Mouse (Mus musculus): ENCODE measurements around the gene Gm10961.

The Gm10961 gene

GRCm38 (mm10) chr3:107630682-107631522 lies at the start of gene Gm10961:
Gene Gm10961, plus strand, starts transcription at chr3:107631322.
- DNase-seq (ENCODE audit: low spot score in 2 of 2): peak; percentile 22 to 27

- no peak for DNase-seq (ENCODE audit: low spot score in 2 of 2)
These were observed 48.8 kb upstream of the Gm10961 start for GRCm38 (mm10) chr3:107582130-107582874.

DNA sequence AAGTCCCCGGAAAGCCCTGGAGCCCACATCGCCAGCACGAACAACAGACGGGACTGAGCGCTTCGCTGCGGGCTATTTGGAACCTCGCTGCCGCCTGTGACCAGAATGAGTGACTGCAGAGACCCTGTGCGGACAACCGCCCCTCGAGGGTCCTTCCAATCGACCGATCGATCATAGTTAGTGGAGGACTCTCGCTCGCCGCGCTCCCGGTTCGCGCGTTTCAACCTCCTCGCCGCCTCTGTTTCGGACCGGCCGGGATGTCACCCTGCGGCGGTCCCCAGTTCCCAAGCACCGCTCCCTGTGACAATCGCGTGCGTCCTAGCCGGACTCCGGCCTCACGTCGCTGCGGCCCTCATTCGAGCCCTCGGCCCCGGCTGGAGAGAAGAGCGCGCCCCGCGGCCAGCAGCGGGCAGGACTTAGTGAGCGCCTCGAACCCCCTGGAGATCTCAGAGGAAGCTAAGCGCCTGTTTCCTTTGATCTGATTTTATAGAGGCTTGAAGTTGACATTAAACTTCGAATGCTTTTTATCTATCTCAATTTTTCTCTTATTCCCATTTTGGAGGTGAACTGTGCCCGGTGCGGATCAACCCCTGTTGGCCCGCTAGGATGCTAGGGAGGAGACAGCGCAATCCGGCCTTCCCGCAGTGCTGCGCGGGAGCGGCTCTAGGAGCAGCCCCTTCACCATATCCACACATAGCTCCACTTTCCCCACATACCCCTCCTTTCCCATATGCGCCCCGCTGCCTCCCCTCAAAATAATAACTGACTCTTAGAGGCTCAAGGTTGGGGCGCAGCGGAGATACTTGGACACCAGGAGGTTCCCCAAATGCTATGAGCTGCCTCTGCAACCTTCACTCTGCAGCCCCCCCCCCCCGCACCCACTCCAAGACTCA lies 48.0 kb upstream of the Gm10961 start:
- DNase-seq (ENCODE audit: low spot score in 2 of 2): no peak

DNA sequence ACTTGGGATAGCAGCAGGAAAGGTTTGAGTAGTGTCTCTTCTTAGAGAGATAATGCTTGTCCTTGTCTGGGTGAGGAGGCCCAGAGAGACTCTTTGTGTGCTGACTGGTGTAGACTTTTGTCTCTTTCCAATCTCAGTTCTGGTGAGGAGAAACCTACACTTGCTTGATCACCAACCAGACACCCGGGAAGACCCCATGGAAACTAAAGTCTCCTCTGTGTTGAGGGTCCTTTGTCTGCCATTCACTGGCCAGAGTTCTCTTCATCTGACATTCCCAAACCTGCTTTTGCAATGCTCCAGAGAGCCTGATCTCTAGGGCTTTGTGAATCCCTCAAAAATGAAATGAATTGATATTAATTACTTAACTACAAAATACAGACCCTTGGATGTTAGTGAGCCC lies 47.2 kb upstream of the Gm10961 start:
- DNase-seq (ENCODE audit: low spot score in 2 of 2): no peak

DNA sequence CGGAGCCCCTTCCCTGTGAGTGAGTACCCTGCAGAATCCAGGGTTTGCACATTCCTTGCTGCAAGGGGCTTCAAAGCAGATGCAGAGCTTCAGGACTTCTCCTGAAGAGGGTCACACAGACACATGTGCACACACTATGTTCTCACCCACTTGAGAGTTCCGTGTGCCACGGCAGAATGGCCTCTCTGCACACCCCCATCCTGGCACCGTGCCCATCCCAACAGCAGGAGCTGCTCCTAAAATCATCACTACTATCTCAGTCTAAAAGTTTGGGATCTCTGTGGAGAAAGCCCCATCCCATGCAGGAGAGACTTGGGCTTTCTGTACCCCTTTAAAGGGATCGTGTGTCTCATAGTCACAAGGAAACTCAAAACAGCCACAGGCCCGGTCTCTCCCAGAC lies 44.6 kb upstream of the Gm10961 start:
- DNase-seq (ENCODE audit: low spot score in 2 of 2): no peak

DNA sequence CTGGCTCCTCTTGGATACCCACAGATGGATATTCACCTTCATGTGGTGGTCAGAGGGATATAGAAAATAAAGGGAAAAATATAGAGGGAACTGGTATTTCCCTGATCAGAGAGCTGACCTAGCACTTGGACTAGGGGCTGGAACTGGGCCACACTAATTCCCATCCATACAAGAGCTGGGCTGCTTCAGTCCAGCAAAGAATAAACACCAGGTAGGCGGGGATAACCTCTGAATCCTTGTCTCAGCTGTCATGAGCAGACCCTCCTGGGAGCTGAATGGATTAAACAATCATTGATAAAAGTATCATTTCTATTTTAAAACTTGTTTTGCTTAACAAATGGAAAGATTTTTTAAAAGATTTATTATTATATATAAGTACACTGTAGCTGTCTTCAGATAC lies 39.5 kb upstream of the Gm10961 start:
- no peak for DNase-seq (ENCODE audit: low spot score in 2 of 2)

- no peak for DNase-seq (ENCODE audit: low spot score in 2 of 2)
These were observed 37.5 kb upstream of the Gm10961 start for GRCm38 (mm10) chr3:107593632-107594031.

GRCm38 (mm10) chr3:107594662-107595263 lies 36.4 kb upstream of the Gm10961 start, which contains the start of gene Alx3:
Gene Alx3, plus strand, starts transcription at chr3:107595031.
- no peak for DNase-seq (ENCODE audit: low spot score in 2 of 2)

DNA sequence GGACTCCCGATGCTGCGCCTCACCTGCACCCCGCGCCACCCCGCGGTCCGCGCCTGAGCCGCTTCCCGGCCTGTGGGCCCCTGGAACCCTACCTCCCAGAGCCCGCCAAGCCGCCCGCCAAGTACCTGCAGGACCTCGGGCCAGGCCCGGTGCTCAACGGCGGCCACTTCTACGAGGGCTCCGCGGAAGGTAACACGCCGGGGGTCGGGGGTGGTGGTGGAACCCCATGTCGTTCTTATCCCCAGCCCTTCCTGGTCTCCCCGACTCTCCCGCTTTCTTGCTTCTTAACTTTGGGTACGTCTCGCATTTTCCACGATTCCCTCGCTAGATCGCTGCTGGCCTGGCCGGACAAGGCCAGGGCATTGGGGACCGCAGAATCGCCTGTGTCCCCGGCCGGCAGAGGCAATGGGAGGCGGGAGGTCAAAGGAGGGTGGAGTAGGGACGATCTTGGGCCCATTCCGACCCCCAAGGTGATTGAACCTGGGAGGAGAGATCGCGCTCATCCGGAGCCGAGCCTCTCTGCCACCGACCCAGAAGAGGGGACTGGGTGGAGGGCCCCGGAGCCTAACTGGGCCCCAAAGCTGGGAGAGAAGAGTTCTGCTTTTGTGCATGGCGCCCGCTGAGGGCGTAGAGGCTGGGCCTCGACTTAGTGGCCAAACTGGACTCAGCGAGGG lies 35.7 kb upstream of the Gm10961 start:
- no peak for DNase-seq (ENCODE audit: low spot score in 2 of 2)

- DNase-seq (ENCODE audit: low spot score in 2 of 2): no peak
These were observed 35.1 kb upstream of the Gm10961 start for GRCm38 (mm10) chr3:107595938-107596461.

DNA sequence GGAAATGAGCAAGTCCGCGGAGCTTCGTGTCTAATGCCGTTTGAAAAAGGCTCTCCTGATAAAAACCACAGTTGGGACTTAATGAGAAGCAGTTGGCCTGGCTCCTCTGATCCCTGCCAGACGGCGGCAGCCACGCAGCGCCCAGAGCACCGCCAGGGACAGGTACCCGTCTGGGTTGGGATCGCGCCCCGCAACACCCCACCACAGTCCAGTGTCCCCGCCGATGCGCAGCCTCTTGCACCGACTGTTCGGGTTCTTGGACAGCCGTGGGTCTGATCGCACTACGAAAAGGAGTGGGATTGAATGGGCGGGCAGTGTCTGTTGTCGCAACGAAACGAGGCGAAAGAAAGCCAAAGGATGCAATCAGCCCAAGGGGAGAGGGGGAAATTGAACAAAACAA lies 34.6 kb upstream of the Gm10961 start:
- no peak for DNase-seq (ENCODE audit: low spot score in 2 of 2)

DNA sequence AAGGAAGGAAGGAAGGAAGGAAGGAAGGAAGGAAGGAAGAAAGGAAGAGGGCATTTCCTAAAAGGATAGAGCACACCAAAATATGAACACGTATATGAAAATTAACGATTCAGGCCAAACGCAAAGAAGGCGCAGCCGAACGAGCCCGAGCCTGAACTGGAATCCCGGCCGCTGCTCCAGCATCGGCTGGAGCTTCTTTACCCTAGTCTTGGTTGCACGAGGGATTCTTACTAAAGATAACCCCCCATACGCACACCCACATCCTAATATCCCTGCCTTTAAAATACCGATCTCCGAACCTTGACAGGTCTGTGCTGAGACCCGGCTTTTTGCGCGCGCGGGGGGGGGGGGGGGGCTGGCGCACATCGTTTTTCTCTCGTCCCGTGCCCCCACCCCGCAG lies 34.0 kb upstream of the Gm10961 start:
- DNase-seq (ENCODE audit: low spot score in 2 of 2): no peak

DNA sequence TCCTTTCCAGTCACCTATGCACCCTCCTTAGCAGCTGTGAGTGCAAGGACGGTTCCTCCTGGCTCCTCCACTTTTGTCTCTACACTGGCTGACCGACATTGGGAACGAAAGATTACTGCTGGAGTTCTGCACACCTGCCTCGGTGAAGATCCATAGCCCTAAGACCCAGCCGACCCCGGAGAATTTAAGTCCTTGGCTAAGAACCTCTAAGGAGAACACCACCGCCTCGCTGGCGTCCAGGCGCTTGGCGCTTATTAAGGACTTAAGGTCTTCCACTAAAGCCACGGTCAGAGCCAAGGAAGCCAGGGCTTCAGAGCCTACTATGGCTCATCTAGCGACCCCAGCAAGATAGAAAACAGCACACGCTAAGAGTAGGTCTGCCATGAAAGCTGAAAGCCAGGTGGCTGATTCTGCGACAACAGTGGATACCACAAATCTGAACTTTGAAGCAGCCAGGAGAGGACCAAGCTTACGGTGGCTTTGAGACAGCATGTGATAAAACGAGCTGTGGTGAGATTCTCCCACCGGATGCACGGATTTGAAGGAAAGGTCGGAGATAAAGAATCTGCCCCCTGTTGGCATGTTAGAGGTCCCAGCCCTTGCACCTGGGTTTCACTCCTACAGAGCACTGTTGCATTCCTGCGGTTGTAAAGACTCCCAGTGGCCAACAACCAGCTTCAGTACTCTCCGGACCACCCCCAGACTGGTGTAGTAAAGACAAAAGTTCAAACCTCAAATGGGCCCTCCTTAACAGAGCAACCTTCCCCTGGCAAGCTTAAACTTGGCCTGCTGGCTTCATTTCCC lies 33.3 kb upstream of the Gm10961 start:
- DNase-seq (ENCODE audit: low spot score in 2 of 2): no peak

GRCm38 (mm10) chr3:107600127-107600526 lies 31.0 kb upstream of the Gm10961 start:
- DNase-seq (ENCODE audit: low spot score in 2 of 2): no peak

- no peak for DNase-seq (ENCODE audit: low spot score in 2 of 2)
These were observed 25.8 kb upstream of the Gm10961 start for GRCm38 (mm10) chr3:107605304-107605703.

DNA sequence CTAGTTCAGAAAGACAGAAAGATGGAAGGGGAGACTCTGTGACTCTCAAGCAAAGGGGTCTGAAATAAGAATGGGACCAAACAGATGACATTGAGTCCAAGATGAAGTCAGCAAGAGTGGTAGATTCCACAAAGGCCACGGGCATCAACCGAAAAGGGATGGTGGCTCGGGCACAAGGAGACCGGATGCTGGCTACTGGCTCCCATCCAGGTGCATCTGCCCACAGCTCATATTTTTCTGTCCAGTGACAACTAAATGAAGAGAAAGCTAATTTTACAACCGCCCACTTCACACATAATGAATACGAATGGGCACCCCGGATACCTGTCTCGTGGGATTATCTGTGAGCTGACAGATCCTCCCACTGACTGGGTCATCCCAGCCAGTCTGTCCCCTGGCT lies 23.9 kb upstream of the Gm10961 start:
- no peak for DNase-seq (ENCODE audit: low spot score in 2 of 2)

GRCm38 (mm10) chr3:107608808-107609207 lies 22.3 kb upstream of the Gm10961 start:
- DNase-seq (ENCODE audit: low spot score in 2 of 2): no peak

DNA sequence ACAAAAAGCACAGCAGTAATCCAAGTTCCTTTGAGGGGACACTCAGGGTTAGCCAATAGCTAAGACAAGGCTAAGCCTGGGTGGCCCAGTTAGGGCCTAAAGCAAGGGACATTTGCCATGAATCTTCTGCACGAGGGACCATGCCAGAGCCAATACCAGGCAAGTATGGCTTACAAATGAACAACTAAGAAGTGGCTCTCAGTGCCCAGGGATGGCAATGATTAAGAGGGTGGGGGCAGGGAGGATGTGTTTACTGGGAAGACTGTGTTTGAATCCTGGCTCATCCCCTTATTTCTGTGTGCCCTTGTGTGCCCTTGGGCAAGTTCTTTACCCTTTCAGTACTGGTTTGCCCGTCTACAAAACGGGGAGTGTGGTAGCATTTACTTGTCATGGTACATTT lies 21.7 kb upstream of the Gm10961 start:
- no peak for DNase-seq (ENCODE audit: low spot score in 2 of 2)

GRCm38 (mm10) chr3:107611394-107611793 lies 19.7 kb upstream of the Gm10961 start:
- no peak for DNase-seq (ENCODE audit: low spot score in 2 of 2)
